Mouse (Mus musculus) CH12.LX (cell line): ENCODE measurements around the gene Wnk4. TPM values are rescaled to one million over a fixed set of nuclear protein-coding genes. Genes with fewer than 3 reads are reported as not detected.
A peak's percentile ranks its signal among the peaks of the same experiment; 100 is the strongest.

Source experiments
- DNase-seq: peaks from one replicate; pipeline ENCODE4 v3.0.0-alpha.2; 2013; ENCODE audit errors: extremely low read depth
- H3K27ac ChIP-seq: 2 replicates; pipeline ENCODE4 v1.5.1; 2012; ENCODE audit warnings: low read depth, mild to moderate bottlenecking, control low read depth, moderate library complexity; ENCODE audit not compliant: insufficient read depth
- H3K27me3 ChIP-seq: replicated peaks from 2 replicates; pipeline ENCODE3; 2012; ENCODE audit warnings: inconsistent platforms
- H3K36me3 ChIP-seq, 2 experiments: replicated peaks in 1 of 2; 2 replicates each; pipeline versions ENCODE3 to v1.6.1; 2012; ENCODE audit warnings: inconsistent platforms in 1 of 2, low read length in 1 of 2, mild to moderate bottlenecking in 1 of 2, mixed read lengths in 1 of 2, moderate library complexity in 1 of 2; ENCODE audit not compliant: control insufficient read depth in 1 of 2, insufficient read depth in 1 of 2
- H3K4me1 ChIP-seq, 2 experiments: 2 replicates each; pipeline ENCODE4 v1.6.1; 2012; ENCODE audit warnings: inconsistent platforms in 1 of 2, moderate library complexity in 1 of 2; ENCODE audit not compliant: insufficient read depth in 2 of 2, control insufficient read depth in 1 of 2
- H3K4me2 ChIP-seq: 2 replicates; pipeline ENCODE4 v1.6.1; 2012; ENCODE audit warnings: low read depth, mild to moderate bottlenecking, control low read depth; ENCODE audit not compliant: poor library complexity, insufficient read depth, severe bottlenecking
- H3K4me3 ChIP-seq, 3 experiments: fragments of 150-350 bp in 1 of 3; sonication (generic) in 1 of 3; replicated peaks in 1 of 3; 2 replicates each; pipeline versions ENCODE3 to v1.5.1; 2011 to 2012; ENCODE audit warnings: low read depth in 2 of 3, low read length in 2 of 3, mild to moderate bottlenecking in 2 of 3, moderate library complexity in 2 of 3, control low read depth in 1 of 3, improper control_type of control experiment in 1 of 3, inconsistent platforms in 1 of 3, mixed read lengths in 1 of 3; ENCODE audit not compliant: poor library complexity in 1 of 3
- H3K79me2 ChIP-seq: replicated peaks from 2 replicates; pipeline ENCODE4 v1.6.1; 2012; ENCODE audit warnings: mild to moderate bottlenecking, moderate library complexity; ENCODE audit not compliant: control insufficient read depth, poor library complexity, insufficient read depth, severe bottlenecking; ENCODE audit errors: extremely low read depth
- H3K9ac ChIP-seq: 2 replicates; pipeline ENCODE4 v1.6.1; 2012; ENCODE audit warnings: low read depth, mild to moderate bottlenecking, control low read depth, moderate library complexity; ENCODE audit not compliant: insufficient read depth
- H3K9me3 ChIP-seq: replicated peaks from 2 replicates; pipeline ENCODE3; 2012; ENCODE audit warnings: low read length, inconsistent platforms, mixed read lengths
- CHD2 ChIP-seq: IDR thresholded peaks from 2 replicates; pipeline ENCODE4 v1.6.1; 2011; ENCODE audit warnings: low read length, improper control_type of control experiment
- CTCF ChIP-seq, 2 experiments: IDR thresholded peaks in 1 of 2; conservative IDR thresholded peaks in 1 of 2; 2 replicates each; pipeline ENCODE4 v1.5.1; 2011 to 2012; ENCODE audit warnings: low read depth in 2 of 2, low read length in 2 of 2, improper control_type of control experiment in 1 of 2, inconsistent platforms in 1 of 2, mild to moderate bottlenecking in 1 of 2, moderate library complexity in 1 of 2
- ELF1 ChIP-seq: IDR thresholded peaks from 2 replicates; pipeline ENCODE4 v1.6.1; 2014; ENCODE audit warnings: low read depth, mild to moderate bottlenecking, inconsistent platforms, low read length, improper control_type of control experiment
- HCFC1 ChIP-seq: IDR thresholded peaks from 2 replicates; pipeline ENCODE4 v1.6.1; 2012; ENCODE audit warnings: low read depth, mild to moderate bottlenecking, inconsistent platforms, low read length, improper control_type of control experiment
- JUND ChIP-seq: conservative IDR thresholded peaks from 2 replicates; pipeline ENCODE4 v1.6.1; 2011; ENCODE audit warnings: low read depth, low read length, improper control_type of control experiment
- MAFK ChIP-seq: IDR thresholded peaks from 2 replicates; pipeline ENCODE4 v1.6.1; 2011; ENCODE audit warnings: low read length, improper control_type of control experiment; ENCODE audit not compliant: insufficient replicate concordance
- MAX ChIP-seq: IDR thresholded peaks from 2 replicates; pipeline ENCODE4 v1.6.1; 2011; ENCODE audit warnings: low read length, improper control_type of control experiment
- MAZ ChIP-seq: IDR thresholded peaks from 2 replicates; pipeline ENCODE4 v1.6.1; 2012; ENCODE audit warnings: low read depth, mild to moderate bottlenecking, inconsistent platforms, low read length, improper control_type of control experiment, moderate library complexity
- MEF2A ChIP-seq: IDR thresholded peaks from 2 replicates; pipeline ENCODE4 v1.6.1; 2014; ENCODE audit warnings: low read depth, mild to moderate bottlenecking, inconsistent platforms, low read length, improper control_type of control experiment, borderline replicate concordance
- MYC ChIP-seq: IDR thresholded peaks from 2 replicates; pipeline ENCODE4 v1.6.1; 2011; ENCODE audit warnings: low read depth, mild to moderate bottlenecking, improper control_type of control experiment, low read length
- NRF1 ChIP-seq: IDR thresholded peaks from 2 replicates; pipeline ENCODE4 v1.6.1; 2014; ENCODE audit warnings: low read depth, mild to moderate bottlenecking, inconsistent platforms, low read length, improper control_type of control experiment, moderate library complexity
- PAX5 ChIP-seq: IDR thresholded peaks from 2 replicates; pipeline ENCODE4 v1.6.1; 2012; ENCODE audit warnings: low read length, inconsistent platforms, mixed read lengths
- POLR2AphosphoS2 ChIP-seq: IDR thresholded peaks from 2 replicates; pipeline ENCODE4 v1.6.1; 2011; ENCODE audit warnings: low read depth, low read length, improper control_type of control experiment
- RAD21 ChIP-seq: IDR thresholded peaks from 2 replicates; pipeline ENCODE4 v1.6.1; 2011; ENCODE audit warnings: low read depth, mild to moderate bottlenecking, low read length, improper control_type of control experiment, moderate library complexity
- RCOR1 ChIP-seq: conservative IDR thresholded peaks from 2 replicates; pipeline ENCODE4 v1.6.1; 2012; ENCODE audit warnings: low read depth, mild to moderate bottlenecking, inconsistent platforms, low read length, improper control_type of control experiment
- SIN3A ChIP-seq: IDR thresholded peaks from 2 replicates; pipeline ENCODE4 v1.6.1; 2012; ENCODE audit warnings: low read length, improper control_type of control experiment, inconsistent platforms
- SMC3 ChIP-seq: IDR thresholded peaks from 2 replicates; pipeline ENCODE4 v1.6.1; 2011; ENCODE audit warnings: low read depth, low read length, improper control_type of control experiment
- UBTF ChIP-seq: IDR thresholded peaks from 2 replicates; pipeline ENCODE4 v1.6.1; 2012; ENCODE audit warnings: low read depth, mild to moderate bottlenecking, inconsistent platforms, low read length, improper control_type of control experiment, moderate library complexity
- USF1 ChIP-seq: IDR thresholded peaks from 2 replicates; pipeline ENCODE4 v1.6.1; 2014; ENCODE audit warnings: low read depth, mild to moderate bottlenecking, inconsistent platforms, low read length, improper control_type of control experiment
- ZKSCAN1 ChIP-seq: IDR thresholded peaks from 2 replicates; pipeline ENCODE4 v1.6.1; 2012; ENCODE audit warnings: low read depth, inconsistent platforms, low read length, improper control_type of control experiment, borderline replicate concordance
- ZMIZ1 ChIP-seq: IDR thresholded peaks from 2 replicates; pipeline ENCODE4 v1.6.1; 2012; ENCODE audit warnings: low read depth, mild to moderate bottlenecking, inconsistent platforms, low read length, improper control_type of control experiment
- dilution Hi-C: fragments of 300-500 bp; cut with MboI; formaldehyde crosslinking; loops from 2 replicates; pipeline ENCODE4 v1.14.3; 2020; ENCODE audit warnings: low sequenced_read_pairs; ENCODE audit not compliant: extremely low pct_unique_long_range_greater_than_20kb, extremely low pct_ligation_motif_present
- in situ Hi-C: fragments of 300-500 bp; cut with MboI; formaldehyde crosslinking; loops from 3 replicates; pipeline ENCODE4 v1.14.3; 2019; ENCODE audit warnings: low sequenced_read_pairs, low pct_ligation_motif_present, low pct_unique_long_range_greater_than_20kb, mixed read lengths
- polyA plus RNA-seq: library from polyadenylated mRNA; unstranded; fragments of >175 nt; gene quantifications from 2 replicates; pipeline ENCODE4 v1.2.1, GENCODE M21; 2012; ENCODE audit warnings: low read depth; ENCODE audit not compliant: insufficient read length
- total RNA-seq, 2 experiments: library from RNA; depleted of rRNA; stranded (reverse); fragments of 300-350 nt in 1 of 2; fragments of >200 nt in 1 of 2; gene quantifications; 2 replicates each; pipeline ENCODE4 v1.2.3; 2012 to 2014

The Wnk4 gene
- total and polyA plus RNA-seq, 3 experiments = 0.85 to 7.8 (median 0.90) TPM

- TF ChIP-seq CHD2 = peak; percentile 60; the same call in 1 of the 2 replicates
- TF ChIP-seq ZMIZ1 = 0 out of 2 replicates have a peak, but pooled peaks have one; percentile 1
- TF ChIP-seq MAFK = no peak
- peak; percentile 86 for TF ChIP-seq SIN3A
- TF ChIP-seq PAX5 = no peak
- peak; percentile 87 for TF ChIP-seq MYC
- no peak for TF ChIP-seq RAD21
- no peak for TF ChIP-seq HCFC1
Observed at GRCm38 (mm10) chr11:101316501-101316917, 56.1 kb downstream of the Wnk4 start (continued).

GRCm38 (mm10) chr11:101323609-101324008 is 63.2 kb downstream of the Wnk4 start:
- peak; percentile 49 for DNase-seq
- peak; percentile 84 for TF ChIP-seq CTCF (conservative IDR thresholded peaks at IDR 0.05 in 1 of 2, IDR thresholded peaks at IDR 0.05 in 1 of 2; ENCODE audit: low read depth in 2 of 2, low read length in 2 of 2)
- TF ChIP-seq POLR2AphosphoS2 = 0 out of 2 replicates have a peak, but pooled peaks have one; percentile 20
- TF ChIP-seq NRF1 = no peak
- TF ChIP-seq ZKSCAN1 = no peak
- no peak for TF ChIP-seq JUND
- no peak for TF ChIP-seq MAX
- TF ChIP-seq SMC3 = peak; percentile 82
- TF ChIP-seq ELF1 = no peak
- TF ChIP-seq CHD2 = no peak
- no peak for TF ChIP-seq HCFC1
- TF ChIP-seq UBTF = no peak
- no peak for TF ChIP-seq MEF2A
- TF ChIP-seq MAZ = no peak
- TF ChIP-seq RCOR1 = no peak
- peak; percentile 72 for TF ChIP-seq RAD21
- no peak for TF ChIP-seq USF1
- in situ Hi-C loops = no loop called here
- dilution Hi-C loops = no loop called here
- H3K4me3 ChIP-seq = no peak overlapping the region
- H3K36me3 ChIP-seq = peaks cover 81 to 95% of the 10 kb centered on the region in 2 experiments
- no peak overlapping the region for H3K27ac ChIP-seq
- no peak overlapping the region for H3K4me2 ChIP-seq
- peaks cover 0 to 13% of the 10 kb centered on the region in 2 experiments; a peak in 1 of 4 replicates for H3K4me1 ChIP-seq
- H3K79me2 ChIP-seq = peaks cover 10% of the 10 kb centered on the region
- no peaks in the 10 kb centered on the region for H3K27me3 ChIP-seq
- no peak overlapping the region for H3K9ac ChIP-seq
- H3K9me3 ChIP-seq = no peaks in the 10 kb centered on the region
